Mouse (Mus musculus): Measurements from ENCODE around the gene Ldhd. TPM values are rescaled to one million over a fixed set of nuclear protein-coding genes. Genes with fewer than 3 reads are reported as not detected.
A peak's percentile ranks its signal among the peaks of the same experiment; 100 is the strongest.

Gene Ldhd
- 0.22 and 0.31 TPM in 2 replicates for polyA plus RNA-seq (2015; fragmentation: Nextera tagmentation; extraction: Ambion mirVana)

DNA sequence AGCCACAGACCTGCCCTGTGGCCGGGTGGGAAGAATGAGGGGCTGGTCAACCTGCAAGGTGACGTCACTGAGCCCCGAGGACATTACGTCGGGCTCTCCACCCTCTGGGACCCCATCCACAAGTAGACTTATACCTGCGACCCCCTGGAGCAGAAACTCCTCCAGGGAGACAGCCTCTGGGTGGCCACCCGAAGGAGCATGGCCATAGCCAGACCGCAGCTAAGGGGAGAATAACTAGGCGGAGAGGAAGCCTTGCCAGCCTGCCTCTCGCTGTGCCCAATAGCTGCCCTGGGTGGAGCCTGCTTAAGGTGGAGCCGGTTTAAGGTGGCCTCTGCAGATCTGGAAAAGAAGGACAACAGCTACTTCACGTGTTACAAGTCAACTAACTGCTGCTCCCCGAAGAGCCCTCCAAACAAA is at the start of gene Ldhd:
Ldhd (minus strand) TSS at position 270 of the 417 bp plus-strand sequence.
- H3K36me3 ChIP-seq (replicated peaks) = no peaks in the 10 kb centered on the region
- H3K27me3 ChIP-seq = no peaks in the 10 kb centered on the region
- no peaks in the 10 kb centered on the region for H3K9me3 ChIP-seq (replicated peaks)
- no peak within 1 kb of the TSS for H3K27ac ChIP-seq (replicated peaks)
- no peak for ATAC-seq (ENCODE audit: insufficient read depth)
- peak within 1 kb of the TSS; percentile 35 for H3K4me3 ChIP-seq (replicated peaks)
- H3K4me2 ChIP-seq = peak within 1 kb of the TSS; percentile 56
- H3K4me1 ChIP-seq (replicated peaks) = peaks cover 9% of the 10 kb centered on the region; the same call in 1 of the 2 replicates
- 32% methylated on average over 13 of the region's 13 CpGs for WGBS (ENCODE audit: insufficient replicate concordance)
- no peak within 1 kb of the TSS for H3K9ac ChIP-seq

DNA sequence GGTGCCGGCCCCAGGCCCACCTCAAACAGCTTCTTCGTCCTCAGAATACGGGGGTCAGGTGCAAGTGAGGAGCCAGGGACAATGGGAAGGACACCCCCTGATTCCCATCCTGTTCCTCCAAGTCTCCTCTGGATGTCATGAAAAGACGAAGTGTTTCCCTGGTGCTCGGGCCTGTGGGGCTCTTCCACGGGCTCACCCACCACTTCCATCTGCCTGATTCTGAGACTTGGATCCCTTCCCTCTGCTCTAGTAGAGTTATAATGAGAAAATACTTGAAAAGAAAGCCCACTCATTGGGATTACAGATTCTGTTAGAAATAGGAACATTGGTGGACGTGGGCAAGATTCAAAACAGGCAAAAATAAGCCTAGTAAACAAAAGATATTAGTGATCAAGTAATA is 48.7 kb upstream of the Ldhd start:
- H3K9ac ChIP-seq = no peak overlapping the region

GRCm38 (mm10) chr8:111678111-111678510 is 47.9 kb upstream of the Ldhd start:
- ATAC-seq (ENCODE audit: insufficient read depth) = no peak
- 5% methylated on average over 3 of the region's 3 CpGs for WGBS (ENCODE audit: insufficient replicate concordance)

More for the DNA sequence above, 48.7 kb upstream of the Ldhd start:
- no peak overlapping the region for H3K27ac ChIP-seq (replicated peaks)
- H3K36me3 ChIP-seq (replicated peaks) = no peaks in the 10 kb centered on the region
- no peak overlapping the region for H3K4me3 ChIP-seq (replicated peaks)
- H3K4me2 ChIP-seq = no peak overlapping the region
- H3K4me1 ChIP-seq (replicated peaks) = no peaks in the 10 kb centered on the region
- no peak for ATAC-seq (ENCODE audit: insufficient read depth)
- H3K9me3 ChIP-seq (replicated peaks) = 0 out of 2 replicates have a peak, but pooled peaks cover 5% of the 10 kb centered on the region
- peaks cover 36% of the 10 kb centered on the region for H3K27me3 ChIP-seq
- 58% methylated on average over 7 of the region's 7 CpGs for WGBS (ENCODE audit: insufficient replicate concordance)

DNA sequence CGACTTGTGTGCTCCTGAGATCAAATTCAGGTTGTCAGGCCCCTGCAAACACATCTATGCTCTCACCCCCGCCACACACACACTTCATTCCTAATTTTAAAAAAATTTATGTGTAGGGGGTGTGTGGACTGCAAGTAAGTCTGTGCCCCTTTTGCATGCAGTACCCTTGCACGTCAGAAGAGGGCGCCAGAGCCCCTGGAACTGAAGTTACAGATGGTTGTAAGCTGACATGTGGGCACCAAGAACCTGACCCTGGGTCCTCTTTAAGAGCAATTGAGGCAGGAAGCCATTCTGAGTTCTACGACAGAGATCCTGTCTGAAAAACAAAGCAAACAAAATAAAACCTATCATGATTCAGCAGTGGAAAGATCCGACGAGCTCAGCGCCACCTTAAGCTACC is 46.1 kb upstream of the Ldhd start:
- H3K36me3 ChIP-seq (replicated peaks) = peaks cover 3% of the 10 kb centered on the region; the same call in 1 of the 2 replicates
- ATAC-seq (ENCODE audit: insufficient read depth) = no peak
- no peaks in the 10 kb centered on the region for H3K4me1 ChIP-seq (replicated peaks)
- H3K9me3 ChIP-seq (replicated peaks) = 0 out of 2 replicates have a peak, but pooled peaks cover 5% of the 10 kb centered on the region
- no peak overlapping the region for H3K9ac ChIP-seq
- H3K4me2 ChIP-seq = no peak overlapping the region
- 62% methylated on average over 8 of the region's 8 CpGs for WGBS (ENCODE audit: insufficient replicate concordance)
- H3K27ac ChIP-seq (replicated peaks) = no peak overlapping the region
- H3K4me3 ChIP-seq (replicated peaks) = no peak overlapping the region
- H3K27me3 ChIP-seq = peaks cover 26% of the 10 kb centered on the region

More at GRCm38 (mm10) chr8:111678111-111678510, 47.9 kb upstream of the Ldhd start:
- no peak overlapping the region for H3K4me3 ChIP-seq (replicated peaks)
- H3K27ac ChIP-seq (replicated peaks) = no peak overlapping the region
- H3K9me3 ChIP-seq (replicated peaks) = 0 out of 2 replicates have a peak, but pooled peaks cover 5% of the 10 kb centered on the region
- no peak overlapping the region for H3K9ac ChIP-seq
- no peaks in the 10 kb centered on the region for H3K4me1 ChIP-seq (replicated peaks)
- H3K36me3 ChIP-seq (replicated peaks) = no peaks in the 10 kb centered on the region
- peaks cover 36% of the 10 kb centered on the region for H3K27me3 ChIP-seq
- no peak overlapping the region for H3K4me2 ChIP-seq

- Histone ChIP-seq H3K27ac (replicated peaks) (no peak overlapping the region), H3K4me2 (no peak overlapping the region), H3K27me3 (no peaks in the 10 kb centered on the region), H3K4me3 (replicated peaks) (no peak overlapping the region), H3K9me3 (replicated peaks) (no peaks in the 10 kb centered on the region), H3K36me3 (replicated peaks) (peaks cover 40% of the 10 kb centered on the region), H3K9ac (no peak overlapping the region), H3K4me1 (replicated peaks) (no peaks in the 10 kb centered on the region)
- WGBS (ENCODE audit: insufficient replicate concordance) = 79% methylated on average over 2 of the region's 2 CpGs
- no peak for ATAC-seq (ENCODE audit: insufficient read depth)
These were observed 36.6 kb upstream of the Ldhd start for GRCm38 (mm10) chr8:111666751-111667150.

DNA sequence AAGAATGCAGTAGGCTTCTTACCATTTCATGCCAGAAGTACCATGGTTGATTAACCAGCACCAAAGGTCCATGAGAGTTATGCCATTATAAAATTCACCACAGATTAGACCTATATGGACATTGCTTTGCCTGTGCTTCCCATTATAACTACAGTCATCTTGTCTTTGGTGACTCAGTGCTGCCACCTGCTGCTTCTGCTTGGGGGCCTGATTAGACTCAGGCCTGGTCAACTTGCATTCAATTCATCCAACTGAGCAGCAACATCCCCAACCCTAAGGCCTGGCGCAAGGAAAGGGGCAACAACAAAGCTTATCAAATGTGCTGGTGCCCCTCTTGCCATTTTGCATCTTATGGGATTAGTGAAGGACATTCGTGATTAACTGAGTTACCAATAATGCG is 32.3 kb upstream of the Ldhd start:
- peaks cover 12% of the 10 kb centered on the region; the same call in 1 of the 2 replicates for H3K36me3 ChIP-seq (replicated peaks)
- H3K27ac ChIP-seq (replicated peaks) = no peak overlapping the region
- H3K9ac ChIP-seq = no peak overlapping the region
- no peak overlapping the region for H3K4me3 ChIP-seq (replicated peaks)
- ATAC-seq (ENCODE audit: insufficient read depth) = no peak
- no peaks in the 10 kb centered on the region for H3K27me3 ChIP-seq
- H3K9me3 ChIP-seq (replicated peaks) = no peaks in the 10 kb centered on the region
- peaks cover 6% of the 10 kb centered on the region for H3K4me1 ChIP-seq (replicated peaks)
- no peak overlapping the region for H3K4me2 ChIP-seq
- WGBS (ENCODE audit: insufficient replicate concordance) = 64% methylated on average over 3 of the region's 3 CpGs

DNA sequence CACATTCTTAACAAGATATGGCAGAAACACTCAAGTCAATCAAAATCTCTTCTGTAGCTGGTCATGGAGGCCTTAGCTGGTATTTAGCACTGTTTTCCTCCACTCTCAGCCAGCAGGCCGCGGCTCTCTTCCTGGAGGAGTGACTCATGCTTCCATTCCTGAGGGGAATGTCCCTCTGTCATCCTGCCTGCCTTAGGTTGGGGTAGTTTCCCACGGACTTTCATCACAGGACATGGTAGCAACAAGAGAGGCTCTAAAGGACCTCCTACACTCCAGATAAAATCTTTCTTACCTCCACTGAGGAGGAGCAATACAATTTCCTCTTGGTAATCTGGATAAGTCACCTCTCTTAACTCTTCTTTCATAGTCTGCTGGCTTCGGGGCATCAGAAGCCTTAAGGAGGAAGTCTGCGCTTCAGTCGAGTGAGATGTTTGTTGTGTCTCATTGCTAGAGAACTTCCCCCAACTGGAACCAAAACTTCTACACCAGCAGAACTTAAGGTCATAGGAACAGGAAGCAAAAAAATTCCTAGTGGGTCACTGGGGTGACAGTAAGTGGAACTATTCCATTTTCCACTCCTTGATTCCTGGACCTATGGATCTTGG is 28.7 kb upstream of the Ldhd start:
- Histone ChIP-seq H3K4me3 (replicated peaks) (no peak overlapping the region), H3K4me2 (no peak overlapping the region), H3K36me3 (replicated peaks) (0 out of 2 replicates have a peak, but pooled peaks cover 3% of the 10 kb centered on the region), H3K9ac (no peak overlapping the region), H3K9me3 (replicated peaks) (no peaks in the 10 kb centered on the region), H3K4me1 (replicated peaks) (peaks cover 9% of the 10 kb centered on the region), H3K27me3 (no peaks in the 10 kb centered on the region), H3K27ac (replicated peaks) (no peak overlapping the region)
- WGBS (ENCODE audit: insufficient replicate concordance) = 22% methylated on average over 6 of the region's 6 CpGs
- no peak for ATAC-seq (ENCODE audit: insufficient read depth)

- WGBS (ENCODE audit: insufficient replicate concordance) = 11% methylated on average over 1 of the region's 1 CpGs
- Histone ChIP-seq H3K4me3 (replicated peaks) (no peak overlapping the region), H3K27me3 (no peaks in the 10 kb centered on the region), H3K27ac (replicated peaks) (no peak overlapping the region), H3K9ac (no peak overlapping the region), H3K9me3 (replicated peaks) (no peaks in the 10 kb centered on the region), H3K4me2 (no peak overlapping the region), H3K36me3 (replicated peaks) (0 out of 2 replicates have a peak, but pooled peaks cover 3% of the 10 kb centered on the region), H3K4me1 (replicated peaks) (peaks cover 9% of the 10 kb centered on the region)
- no peak for ATAC-seq (ENCODE audit: insufficient read depth)
These were observed 27.2 kb upstream of the Ldhd start for GRCm38 (mm10) chr8:111657312-111657854.

DNA sequence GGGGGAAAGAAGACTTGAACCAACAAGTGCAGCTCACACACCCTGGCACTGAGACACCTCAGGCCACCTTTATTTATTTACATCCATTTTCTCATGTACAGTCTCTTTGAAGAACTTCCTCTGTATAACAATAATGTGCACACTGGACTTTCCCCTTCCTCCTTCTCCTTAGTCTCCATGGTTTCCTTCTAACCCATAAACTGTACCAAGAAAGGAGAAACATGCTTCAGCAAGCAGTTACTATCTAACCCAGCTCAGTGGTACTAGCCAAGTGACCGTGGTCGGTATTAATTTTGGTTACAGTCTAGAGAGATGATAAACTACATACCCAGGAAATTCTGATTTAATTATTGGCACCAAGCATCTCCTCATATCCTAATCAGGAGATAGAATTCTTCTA is 23.4 kb upstream of the Ldhd start:
- no peak overlapping the region for H3K4me2 ChIP-seq
- peaks cover 9% of the 10 kb centered on the region for H3K4me1 ChIP-seq (replicated peaks)
- H3K4me3 ChIP-seq (replicated peaks) = no peak overlapping the region
- no peak overlapping the region for H3K9ac ChIP-seq
- H3K27me3 ChIP-seq = no peaks in the 10 kb centered on the region
- WGBS (ENCODE audit: insufficient replicate concordance) = 77% methylated on average over 2 of the region's 2 CpGs
- H3K9me3 ChIP-seq (replicated peaks) = no peaks in the 10 kb centered on the region
- H3K36me3 ChIP-seq (replicated peaks) = 0 out of 2 replicates have a peak, but pooled peaks cover 3% of the 10 kb centered on the region
- ATAC-seq (ENCODE audit: insufficient read depth) = no peak
- H3K27ac ChIP-seq (replicated peaks) = no peak overlapping the region

DNA sequence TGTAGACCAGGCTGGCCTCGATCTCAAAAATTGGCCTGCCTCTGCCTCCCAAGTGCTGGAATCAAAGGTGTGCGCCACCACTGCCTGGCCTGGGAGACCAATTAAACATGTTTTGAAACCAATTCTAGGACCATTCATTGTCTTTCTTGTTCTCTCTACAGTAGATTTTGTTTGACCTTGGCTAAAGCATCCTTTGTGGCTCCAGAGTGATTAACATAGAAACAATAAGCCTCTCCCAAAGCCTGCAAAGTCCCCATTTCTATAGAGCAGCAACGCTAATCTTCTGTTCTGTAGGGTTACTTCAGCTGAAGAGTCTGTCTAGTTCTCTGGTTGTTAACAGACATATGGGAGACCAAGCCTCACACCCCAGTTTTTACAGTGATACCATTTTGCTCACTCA is 20.5 kb upstream of the Ldhd start:
- H3K27me3 ChIP-seq = no peaks in the 10 kb centered on the region
- 71% methylated on average over 3 of the region's 3 CpGs for WGBS (ENCODE audit: insufficient replicate concordance)
- ATAC-seq (ENCODE audit: insufficient read depth) = no peak
- H3K4me1 ChIP-seq (replicated peaks) = peaks cover 20% of the 10 kb centered on the region
- 0 out of 2 replicates have a peak, but pooled peaks cover 3% of the 10 kb centered on the region for H3K36me3 ChIP-seq (replicated peaks)
- H3K9ac ChIP-seq = no peak overlapping the region
- H3K9me3 ChIP-seq (replicated peaks) = no peaks in the 10 kb centered on the region
- H3K4me3 ChIP-seq (replicated peaks) = no peak overlapping the region
- H3K27ac ChIP-seq (replicated peaks) = no peak overlapping the region
- no peak overlapping the region for H3K4me2 ChIP-seq

GRCm38 (mm10) chr8:111648834-111649233 is 18.7 kb upstream of the Ldhd start:
- 20% methylated on average over 2 of the region's 2 CpGs for WGBS (ENCODE audit: insufficient replicate concordance)
- peaks cover 31% of the 10 kb centered on the region for H3K4me1 ChIP-seq (replicated peaks)
- ATAC-seq (ENCODE audit: insufficient read depth) = no peak

More at GRCm38 (mm10) chr8:111648834-111649233, 18.7 kb upstream of the Ldhd start:
- no peaks in the 10 kb centered on the region for H3K27me3 ChIP-seq
- H3K9ac ChIP-seq = no peak overlapping the region
- H3K27ac ChIP-seq (replicated peaks) = no peak overlapping the region
- H3K4me2 ChIP-seq = no peak overlapping the region
- no peak overlapping the region for H3K4me3 ChIP-seq (replicated peaks)
- H3K36me3 ChIP-seq (replicated peaks) = no peaks in the 10 kb centered on the region
- H3K9me3 ChIP-seq (replicated peaks) = no peaks in the 10 kb centered on the region
